ENCODE assay signal across 19 mouse cellular contexts in genomic region chr11:68994377-68994776, GRCm38 (mm10). TPM values are rescaled to one million over a fixed set of nuclear protein-coding genes. Genes with fewer than 3 reads are reported as not detected.
DNase-seq lines count a peak whose midpoint lies in the region; ATAC-seq and TF ChIP-seq lines count a peak whose summit lies in the region.
"Had no signal": no experiment of that assay in that cellular context is flagged by ENCODE, and none has a peak within 500 bp of the region (broad histone marks: within the 10 kb centered on the region; RNA-seq: fewer than 3 reads in every experiment).

No protein-coding gene starts in this region.

- WGBS in forebrain, postnatal 0 days: 93% methylated on average over 3 of the region's 3 CpGs
- 97% methylated on average over 3 of the region's 3 CpGs for WGBS in forebrain, embryonic 10.5 days

- ATAC-seq in forebrain, postnatal 0 days: no peak
- ATAC-seq in erythroblast, adult 5-6 weeks (replicated peaks; ENCODE audit: low FRiP score, poor library complexity, severe bottlenecking): peak; percentile 53; the same call in 1 of the 2 replicates
- ATAC-seq: forebrain, embryonic 13.5 days; Patski had no signal

- H3K4me1 ChIP-seq in forebrain, postnatal 0 days (ENCODE audit: insufficient read depth): no peaks in the 10 kb centered on the region
- no peaks in the 10 kb centered on the region for H3K4me1 ChIP-seq in forebrain, embryonic 10.5 days
- H3K4me1 ChIP-seq: forebrain, embryonic 13.5 days; heart, embryonic 15.5 days; hindbrain, embryonic 15.5 days; limb, embryonic 10.5 days had no signal

- no peaks in the 10 kb centered on the region for H3K27me3 ChIP-seq in forebrain, postnatal 0 days (ENCODE audit: insufficient read depth, low read length)
- H3K27me3 ChIP-seq in forebrain, embryonic 10.5 days (ENCODE audit: poor library complexity, severe bottlenecking): no peaks in the 10 kb centered on the region
- H3K27me3 ChIP-seq: forebrain, embryonic 13.5 days; heart, embryonic 15.5 days; hindbrain, embryonic 15.5 days; Patski had no signal

- no peak overlapping the region for H3K4me2 ChIP-seq in forebrain, postnatal 0 days (ENCODE audit: low read depth)
- H3K4me2 ChIP-seq: forebrain, embryonic 13.5 days; heart, embryonic 15.5 days; hindbrain, embryonic 15.5 days had no signal

- H3K9me3 ChIP-seq in forebrain, postnatal 0 days (ENCODE audit: low read length): no peaks in the 10 kb centered on the region
- no peaks in the 10 kb centered on the region for H3K9me3 ChIP-seq in forebrain, embryonic 10.5 days
- H3K9me3 ChIP-seq: forebrain, embryonic 13.5 days; heart, embryonic 15.5 days; hindbrain, embryonic 15.5 days; limb, embryonic 10.5 days had no signal

- no peak overlapping the region for H3K27ac ChIP-seq in forebrain, postnatal 0 days (ENCODE audit: low read depth, low read length)
- no peak overlapping the region for H3K27ac ChIP-seq in forebrain, embryonic 10.5 days
- no peak overlapping the region for H3K27ac ChIP-seq in layer of hippocampus, adult 2 months
- H3K27ac ChIP-seq: forebrain, embryonic 13.5 days; heart, embryonic 15.5 days; hindbrain, embryonic 15.5 days; limb, embryonic 10.5 days; macrophage had no signal

- H3K9ac ChIP-seq in forebrain, postnatal 0 days: no peak overlapping the region
- H3K9ac ChIP-seq: forebrain, embryonic 13.5 days; heart, embryonic 15.5 days; hindbrain, embryonic 15.5 days had no signal

- no peak for DNase-seq in forebrain, postnatal 0 days
- DNase-seq in forebrain, embryonic 10.5 days (ENCODE audit: extremely low spot score, low spot score): no peak
- DNase-seq in layer of hippocampus, adult 2 months (ENCODE audit: low spot score in 2 of 2): no peak
- no peak for DNase-seq in layer of hippocampus, postnatal 14 days (ENCODE audit: low spot score in 2 of 2)
- DNase-seq in A20 (ENCODE audit: low read depth, low spot score) (peak; percentile 42), adipocyte (ENCODE audit: low spot score) (no peak)
- no peak for DNase-seq in frontal cortex, postnatal 14 days (ENCODE audit: low spot score in 2 of 2)
- DNase-seq: adrenal gland, adult 8-10 months; gastrocnemius, postnatal 25 days; kidney, postnatal 14 days had no signal

- H3K4me3 ChIP-seq in forebrain, postnatal 0 days (ENCODE audit: low read depth, low read length): no peak overlapping the region
- H3K4me3 ChIP-seq in forebrain, embryonic 10.5 days: no peak overlapping the region
- no peak overlapping the region for H3K4me3 ChIP-seq in layer of hippocampus, adult 2 months
- H3K4me3 ChIP-seq: forebrain, embryonic 13.5 days; heart, embryonic 15.5 days; hindbrain, embryonic 15.5 days; limb, embryonic 10.5 days had no signal

- peaks cover 91% of the 10 kb centered on the region for H3K36me3 ChIP-seq in forebrain, postnatal 0 days (ENCODE audit: insufficient read depth)
- H3K36me3 ChIP-seq in forebrain, embryonic 10.5 days (replicated peaks): peaks cover 100% of the 10 kb centered on the region

- TF ChIP-seq CTCF in forebrain, postnatal 0 days (IDR thresholded peaks at IDR 0.05; ENCODE audit: low read depth): peak; percentile 41
- TF ChIP-seq CTCF in layer of hippocampus, adult 2 months (conservative IDR thresholded peaks at IDR 0.05): peak; percentile 64

RNA-seq across cellular contexts. Expression of gene Pfas, which starts 13.9 kb away (rescaled TPM):
- 22.9 and 29.7 TPM in 2 replicates for total RNA-seq in forebrain, postnatal 0 days (2014; rRNA removed)
- 9.8 and 14.2 TPM in 2 replicates for polyA plus RNA-seq in forebrain, postnatal 0 days (2015; fragmentation: Nextera tagmentation; extraction: Ambion mirVana)
- polyA plus RNA-seq in forebrain, embryonic 10.5 days (2016; fragmentation: Nextera tagmentation; extraction: Ambion mirVana): 70.5 and 72.8 TPM in 2 replicates
- 10 to 100 TPM; 27.5 to 27.8 TPM for total RNA-seq in layer of hippocampus, adult 2 months (2021)
- total RNA-seq in layer of hippocampus, postnatal 14 days (2021): 10 to 100 TPM; 24.1 to 25.3 TPM
- 19.6 and 51.7 TPM in 2 replicates for total RNA-seq in erythroblast, adult 5-6 weeks (2015; ENCODE audit: low replicate concordance)
- total RNA-seq in erythroblast, adult 5-6 weeks (2017; ENCODE audit: low replicate concordance): 18.3 and 36.7 TPM in 2 replicates

RNA-seq across cellular contexts. Expression of gene Rangrf, which starts 19.4 kb away (rescaled TPM):
- total RNA-seq in forebrain, postnatal 0 days (2014; rRNA removed): 21.7 and 28.9 TPM in 2 replicates
- polyA plus RNA-seq in forebrain, postnatal 0 days (2015; fragmentation: Nextera tagmentation; extraction: Ambion mirVana): 23.7 and 25.6 TPM in 2 replicates
- 90.7 and 97.5 TPM in 2 replicates for polyA plus RNA-seq in forebrain, embryonic 10.5 days (2016; fragmentation: Nextera tagmentation; extraction: Ambion mirVana)
- total RNA-seq in layer of hippocampus, adult 2 months (2021): 10 to 100 TPM; 16.8 to 20.7 TPM
- 10 to 100 TPM; 13.4 to 15.8 TPM for total RNA-seq in layer of hippocampus, postnatal 14 days (2021)
- total RNA-seq in erythroblast, adult 5-6 weeks (2015; ENCODE audit: low replicate concordance): 11.5 and 18.8 TPM in 2 replicates
- total RNA-seq in erythroblast, adult 5-6 weeks (2017; ENCODE audit: low replicate concordance): 5.0 and 16.0 TPM in 2 replicates

RNA-seq across cellular contexts. Expression of gene Ctc1, which starts 21.3 kb away (rescaled TPM):
- total RNA-seq in forebrain, postnatal 0 days (2014; rRNA removed): 51.0 and 63.6 TPM in 2 replicates
- polyA plus RNA-seq in forebrain, postnatal 0 days (2015; fragmentation: Nextera tagmentation; extraction: Ambion mirVana): 41.0 and 47.1 TPM in 2 replicates
- polyA plus RNA-seq in forebrain, embryonic 10.5 days (2016; fragmentation: Nextera tagmentation; extraction: Ambion mirVana): 79.6 and 86.1 TPM in 2 replicates
- total RNA-seq in layer of hippocampus, adult 2 months (2021): 10 to 100 TPM; 40.3 to 43.1 TPM
- total RNA-seq in layer of hippocampus, postnatal 14 days (2021): 10 to 100 TPM; 33.6 to 38.8 TPM
- total RNA-seq in erythroblast, adult 5-6 weeks (2015; ENCODE audit: low replicate concordance): 14.4 and 26.5 TPM in 2 replicates
- 6.4 and 8.9 TPM in 2 replicates for total RNA-seq in erythroblast, adult 5-6 weeks (2017; ENCODE audit: low replicate concordance)

RNA-seq across cellular contexts. Expression of gene Slc25a35, which starts 26.4 kb away (rescaled TPM):
- total RNA-seq in forebrain, postnatal 0 days (2014; rRNA removed): 1.3 and 1.4 TPM in 2 replicates
- polyA plus RNA-seq in forebrain, postnatal 0 days (2015; fragmentation: Nextera tagmentation; extraction: Ambion mirVana): 1.3 and 1.4 TPM in 2 replicates
- polyA plus RNA-seq in forebrain, embryonic 10.5 days (2016; fragmentation: Nextera tagmentation; extraction: Ambion mirVana): 1.9 and 2.1 TPM in 2 replicates
- 1 to 10 TPM; 5.8 to 6.2 TPM for total RNA-seq in layer of hippocampus, adult 2 months (2021)
- total RNA-seq in layer of hippocampus, postnatal 14 days (2021): 1 to 10 TPM; 4.6 to 4.8 TPM
- 0.84 and 8.3 TPM in 2 replicates for total RNA-seq in erythroblast, adult 5-6 weeks (2015; ENCODE audit: low replicate concordance)
- 0.94 TPM in 1 of 2 replicates, not detected in the other for total RNA-seq in erythroblast, adult 5-6 weeks (2017; ENCODE audit: low replicate concordance)

RNA-seq across cellular contexts. Expression of gene Arhgef15, which starts 37.1 kb away (rescaled TPM):
- 12.0 and 13.8 TPM in 2 replicates for total RNA-seq in forebrain, postnatal 0 days (2014; rRNA removed)
- 9.6 and 17.8 TPM in 2 replicates for polyA plus RNA-seq in forebrain, postnatal 0 days (2015; fragmentation: Nextera tagmentation; extraction: Ambion mirVana)
- polyA plus RNA-seq in forebrain, embryonic 10.5 days (2016; fragmentation: Nextera tagmentation; extraction: Ambion mirVana): 6.7 and 6.8 TPM in 2 replicates
- 1 to 10 TPM; 9.5 to 9.7 TPM for total RNA-seq in layer of hippocampus, adult 2 months (2021)
- 1 to 10 TPM; 7.6 to 9.7 TPM for total RNA-seq in layer of hippocampus, postnatal 14 days (2021)
- total RNA-seq in erythroblast, adult 5-6 weeks (2015; ENCODE audit: low replicate concordance): not detected in 2 replicates
- total RNA-seq in erythroblast, adult 5-6 weeks (2017; ENCODE audit: low replicate concordance): not detected in 2 replicates
- total RNA-seq: monocyte, adult 5-6 weeks; neutrophil, adult 5-6 weeks had no signal
- polyA plus RNA-seq: macrophage had no signal
